In the genomic region with DNA sequence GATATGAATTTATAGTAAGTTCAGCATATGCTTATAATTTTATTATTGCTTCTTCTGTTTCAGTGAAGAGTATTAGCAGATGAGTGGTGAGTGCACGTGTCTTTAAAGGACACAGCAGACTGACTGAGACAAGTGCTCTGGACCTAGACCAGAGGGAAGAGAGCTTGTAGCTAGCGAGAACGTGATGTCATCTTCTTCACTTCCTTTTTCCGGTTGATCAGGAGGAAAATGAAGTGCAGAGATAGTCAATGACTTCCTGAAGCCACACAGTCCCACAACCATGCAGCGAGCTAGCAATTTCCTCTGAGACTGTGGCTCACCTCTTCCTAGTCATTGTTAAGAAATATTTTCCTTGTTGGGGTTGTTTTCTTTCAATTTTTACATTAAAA, we compare ENCODE assay signal across 13 mouse cellular contexts. TPM values are rescaled to one million over a fixed set of nuclear protein-coding genes. Genes with fewer than 3 reads are reported as not detected.
DNase-seq lines count a peak whose midpoint lies in the region; ATAC-seq and TF ChIP-seq lines count a peak whose summit lies in the region.
"Had no signal": no experiment of that assay in that cellular context is flagged by ENCODE, and none has a peak within 500 bp of the region (broad histone marks: within the 10 kb centered on the region; RNA-seq: fewer than 3 reads in every experiment).

No protein-coding gene starts in this region.

- H3K27me3 ChIP-seq in lung, embryonic 14.5 days (ENCODE audit: insufficient read depth, low read length): no peaks in the 10 kb centered on the region

- H3K27ac ChIP-seq in lung, embryonic 14.5 days (ENCODE audit: low read depth): peak overlapping the region; percentile 36; the same call in 1 of the 2 replicates

- peaks cover 13% of the 10 kb centered on the region for H3K36me3 ChIP-seq in lung, embryonic 14.5 days (ENCODE audit: insufficient read depth)

- no peak for ATAC-seq in lung, embryonic 14.5 days (ENCODE audit: insufficient read depth)
- peak; percentile 71 for ATAC-seq in activated CD4-positive, CD25-positive, alpha-beta regulatory T cell, adult 4 months

- H3K9ac ChIP-seq in lung, embryonic 14.5 days: no peak overlapping the region

- H3K4me1 ChIP-seq in lung, embryonic 14.5 days (ENCODE audit: insufficient read depth): 0 out of 2 replicates have a peak, but pooled peaks cover 2% of the 10 kb centered on the region

- WGBS in lung, embryonic 14.5 days: 57% methylated on average over 5 of the region's 5 CpGs

- no peak overlapping the region for H3K4me2 ChIP-seq in lung, embryonic 14.5 days
- H3K4me2 ChIP-seq: midbrain, embryonic 11.5 days had no signal

- no peak overlapping the region for H3K4me3 ChIP-seq in lung, embryonic 14.5 days (ENCODE audit: low read depth, low read length)
- H3K4me3 ChIP-seq: forebrain, embryonic 12.5 days had no signal

- no peak for TF ChIP-seq CTCF in lung, embryonic 14.5 days (IDR thresholded peaks at IDR 0.05; ENCODE audit: low read depth)

- H3K9me3 ChIP-seq in lung, embryonic 14.5 days (ENCODE audit: low read depth, low read length): no peaks in the 10 kb centered on the region
- H3K9me3 ChIP-seq: forebrain, embryonic 12.5 days had no signal

- DNase-seq in heart, adult 11 months: peak; percentile 91
- DNase-seq in heart, postnatal 4 days: no peak
- DNase-seq in lung, embryonic 14.5 days: peak; percentile 37
- DNase-seq in lung, adult 18-20 months: no peak
- peak; percentile 77 for DNase-seq in naive thymus-derived CD4-positive, alpha-beta T cell, adult 2 months (ENCODE audit: low read depth)
- no peak for DNase-seq in layer of hippocampus, adult 8-10 months (ENCODE audit: low spot score in 2 of 2)
- DNase-seq in adrenal gland, postnatal 14 days: no peak
- DNase-seq: cerebellum, adult 18-20 months; left cerebral cortex, postnatal 4 days; right cerebral cortex, postnatal 14 days had no signal

RNA-seq across cellular contexts. Expression of gene Acvr1b, which starts 16.9 kb away (rescaled TPM):
- 10 to 100 TPM; 20.8 to 21.4 TPM for total RNA-seq in heart, postnatal 4 days (2021)
- 6.3 and 6.4 TPM in 2 replicates for polyA plus RNA-seq in lung, embryonic 14.5 days (2014; fragmentation: Nextera tagmentation; extraction: Ambion mirVana)
- 1 to 10 TPM; 3.5 to 3.6 TPM for polyA plus RNA-seq in activated CD4-positive, CD25-positive, alpha-beta regulatory T cell, adult 4 months (2017; shearing (Covaris generic))
- 10 to 100 TPM; 81.2 to 96.0 (median 85.4) TPM for total RNA-seq in layer of hippocampus, adult 8-10 months (2022)
- 9.0 and 11.2 TPM in 2 replicates for total RNA-seq in adrenal gland, postnatal 14 days (2021)

RNA-seq across cellular contexts. Expression of gene Grasp, which starts 33.2 kb away (rescaled TPM):
- 10 to 100 TPM; 13.9 to 15.1 TPM for total RNA-seq in heart, postnatal 4 days (2021)
- 7.8 and 10.4 TPM in 2 replicates for polyA plus RNA-seq in lung, embryonic 14.5 days (2014; fragmentation: Nextera tagmentation; extraction: Ambion mirVana)
- not detected for polyA plus RNA-seq in activated CD4-positive, CD25-positive, alpha-beta regulatory T cell, adult 4 months (2017; shearing (Covaris generic))
- 10 to 100 TPM; 57.6 to 64.4 (median 61.9) TPM for total RNA-seq in layer of hippocampus, adult 8-10 months (2022)
- 20.7 and 29.7 TPM in 2 replicates for total RNA-seq in adrenal gland, postnatal 14 days (2021)

Comparison
In these comparisons a context has a peak if more than half of its experiments do, and no peak if none do; other contexts are left out.
1. DNase-seq: peak in heart, adult 11 months (single experiment), lung, embryonic 14.5 days (single experiment) and naive thymus-derived CD4-positive, alpha-beta T cell, adult 2 months (single experiment); none in heart, postnatal 4 days (single experiment), lung, adult 18-20 months (0 of 2), layer of hippocampus, adult 8-10 months (0 of 2) and adrenal gland, postnatal 14 days (single experiment).